Mouse (Mus musculus): ENCODE results near the gene Fbxl15.

DNA sequence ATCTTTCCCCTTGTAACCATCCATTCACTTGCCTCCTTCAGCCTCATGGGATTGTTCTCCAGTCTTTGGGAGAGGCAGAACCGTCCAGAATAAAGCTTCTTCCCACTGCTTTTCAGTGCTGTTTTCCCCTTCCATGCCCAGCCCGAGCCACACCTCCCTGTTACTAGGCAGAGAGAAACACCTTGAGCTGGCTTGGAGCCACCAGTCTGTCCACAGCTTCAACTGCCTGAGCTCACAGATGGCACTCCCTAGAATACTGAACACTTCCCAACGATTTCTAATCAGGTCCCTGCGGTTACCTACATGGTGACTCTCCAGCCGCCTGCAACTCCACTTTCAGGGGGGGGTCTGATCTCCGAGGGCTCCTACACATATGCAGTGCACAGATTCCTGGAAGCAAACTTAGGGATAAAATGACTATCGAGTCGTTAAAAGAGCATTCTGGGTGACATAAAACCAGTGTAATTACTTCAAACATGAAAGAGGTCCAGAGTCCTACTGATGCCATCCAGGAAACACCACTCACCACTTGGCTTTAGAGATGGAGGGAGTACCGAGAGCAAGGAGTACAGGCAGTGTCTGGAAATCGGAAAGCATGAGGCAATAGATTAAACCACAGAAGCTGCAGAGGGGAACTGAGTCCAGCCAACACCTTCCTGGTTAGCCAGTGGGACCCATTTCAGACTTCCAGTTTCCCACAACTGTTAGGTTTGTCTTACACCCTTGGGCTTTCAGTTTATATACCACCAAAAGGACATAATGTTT, 22.4 kb downstream of the Fbxl15 start, which contains the start of gene 2310034G01Rik:
- TF ChIP-seq CTCF (IDR thresholded peaks at IDR 0.05) (no peak), POLR2A (IDR thresholded peaks at IDR 0.05; ENCODE audit: insufficient read depth, low read depth, low read length) (no peak), EP300 (IDR thresholded peaks at IDR 0.05; ENCODE audit: insufficient read depth, low read depth, low read length) (no peak)
